Mouse (Mus musculus) lung, postnatal 25 days (tissue): ENCODE data around the gene Dus2.

ENCODE experiments used
- DNase-seq: peaks from one replicate; pipeline ENCODE4 v3.0.0; 2022; ENCODE audit warnings: low spot score

The Dus2 gene

DNA sequence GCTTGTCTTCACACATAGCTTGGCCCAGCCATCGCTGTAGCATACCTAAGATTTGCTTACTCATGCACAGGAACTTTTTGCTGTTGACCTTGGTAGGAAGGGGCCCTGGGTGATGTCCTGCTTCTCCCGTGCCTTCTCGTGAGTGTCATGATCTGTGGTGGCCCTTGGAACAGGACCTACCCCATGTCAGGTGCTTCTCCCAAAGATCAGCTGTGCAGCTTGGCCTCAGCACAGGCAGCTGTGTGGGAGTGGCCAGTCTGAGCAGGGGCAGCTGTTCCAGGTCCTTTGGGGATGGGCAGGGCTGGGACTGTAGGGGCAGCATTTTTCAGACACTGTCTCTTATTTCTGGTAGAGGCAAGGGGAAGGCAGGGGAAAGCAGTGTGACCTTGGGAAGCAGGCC is 53.0 kb downstream of the Dus2 start:
- DNase-seq: no peak

GRCm38 (mm10) chr8:106046872-106047559 is 55.9 kb downstream of the Dus2 start:
- DNase-seq: no peak

DNA sequence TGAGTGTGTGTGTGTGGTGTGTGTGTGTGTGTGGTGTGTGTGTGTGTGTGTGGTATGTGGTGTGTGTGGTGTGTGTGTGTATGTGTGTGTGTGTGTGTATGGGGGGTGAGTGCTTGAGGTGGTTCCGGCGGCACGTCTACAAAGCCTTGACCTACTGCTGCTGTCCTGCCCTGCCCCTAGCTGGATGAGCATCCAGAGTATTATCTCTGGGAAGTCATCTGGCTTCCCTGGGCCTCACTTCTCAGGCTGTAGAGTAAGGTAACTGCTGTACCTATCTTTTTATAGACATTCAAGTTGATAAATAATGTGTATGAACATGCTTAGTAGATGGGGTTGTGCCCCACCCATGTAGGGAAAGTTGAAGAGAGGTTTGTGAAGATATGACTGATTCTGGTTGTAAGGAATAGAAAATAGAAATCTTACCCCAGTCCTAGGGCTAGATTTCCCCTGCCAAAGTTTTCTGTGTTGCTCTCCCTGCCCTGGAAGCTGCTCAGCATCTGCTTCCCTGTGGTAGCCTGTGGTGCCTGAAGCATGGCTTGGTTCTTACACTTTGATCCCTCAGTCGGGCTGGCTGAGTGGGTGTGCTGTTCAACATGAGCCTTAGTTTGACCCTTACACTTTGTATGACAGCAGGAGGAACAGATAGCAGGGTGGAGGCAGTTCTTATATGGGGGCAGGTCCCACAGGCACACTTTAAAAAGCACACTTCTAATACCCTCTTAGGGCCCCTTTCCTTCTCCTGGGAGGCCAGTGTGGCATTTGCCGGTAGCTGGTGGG is 56.9 kb downstream of the Dus2 start:
- no peak for DNase-seq

- DNase-seq: no peak
These were observed 58.7 kb downstream of the Dus2 start for GRCm38 (mm10) chr8:106049840-106050239.

DNA sequence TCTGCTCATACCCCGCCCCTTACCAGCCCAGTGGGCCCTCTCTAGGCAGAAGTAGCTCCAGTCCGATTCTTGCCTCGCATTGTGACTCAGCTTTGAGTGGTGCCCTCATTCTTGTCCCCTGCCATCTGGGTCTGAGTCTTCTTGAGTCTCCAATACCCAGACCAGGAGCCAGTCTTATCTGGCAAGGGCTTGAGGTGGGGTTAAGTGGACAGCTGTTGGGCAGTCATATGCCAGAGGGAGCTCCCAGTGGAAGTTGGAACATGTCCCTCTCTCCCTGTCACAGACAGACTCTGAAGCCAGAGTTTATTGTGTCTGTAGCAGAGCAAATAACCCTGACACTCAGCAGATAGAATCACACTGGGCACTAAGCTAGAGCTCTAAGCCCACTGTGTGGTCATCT is 59.9 kb downstream of the Dus2 start:
- no peak for DNase-seq

DNA sequence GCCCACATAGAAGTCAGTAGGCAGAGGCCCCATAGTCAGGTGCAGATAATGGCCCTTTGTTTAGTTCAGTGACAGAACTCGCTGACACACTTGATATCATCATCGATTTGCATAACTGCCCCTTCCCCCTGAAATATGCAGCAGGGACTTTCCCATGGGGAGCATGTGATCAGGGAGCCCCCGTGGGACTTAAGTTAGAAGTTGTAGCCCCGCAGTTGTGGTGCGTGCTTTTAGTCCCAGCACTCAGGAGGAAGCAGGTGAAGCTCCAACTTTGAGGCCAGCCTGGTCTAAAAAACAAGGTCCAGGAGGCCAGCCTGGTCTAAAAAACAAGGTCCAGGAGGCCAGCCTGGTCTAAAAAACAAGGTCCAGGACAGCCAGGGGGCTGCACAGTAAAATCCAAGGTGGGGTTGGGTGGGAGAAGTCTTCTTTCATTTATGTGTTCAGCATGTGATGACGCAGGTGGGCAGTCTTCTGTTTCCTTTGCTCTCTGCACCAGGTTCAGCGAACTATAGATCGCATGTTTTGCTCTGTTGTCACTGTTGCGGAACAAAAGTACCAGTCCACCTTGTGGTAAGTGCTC is 61.5 kb downstream of the Dus2 start:
- DNase-seq: peak; percentile 55

- DNase-seq: peak; percentile 85
These were observed 63.2 kb downstream of the Dus2 start for GRCm38 (mm10) chr8:106054190-106054811.

GRCm38 (mm10) chr8:106055038-106055437 is 63.9 kb downstream of the Dus2 start:
- DNase-seq: no peak

DNA sequence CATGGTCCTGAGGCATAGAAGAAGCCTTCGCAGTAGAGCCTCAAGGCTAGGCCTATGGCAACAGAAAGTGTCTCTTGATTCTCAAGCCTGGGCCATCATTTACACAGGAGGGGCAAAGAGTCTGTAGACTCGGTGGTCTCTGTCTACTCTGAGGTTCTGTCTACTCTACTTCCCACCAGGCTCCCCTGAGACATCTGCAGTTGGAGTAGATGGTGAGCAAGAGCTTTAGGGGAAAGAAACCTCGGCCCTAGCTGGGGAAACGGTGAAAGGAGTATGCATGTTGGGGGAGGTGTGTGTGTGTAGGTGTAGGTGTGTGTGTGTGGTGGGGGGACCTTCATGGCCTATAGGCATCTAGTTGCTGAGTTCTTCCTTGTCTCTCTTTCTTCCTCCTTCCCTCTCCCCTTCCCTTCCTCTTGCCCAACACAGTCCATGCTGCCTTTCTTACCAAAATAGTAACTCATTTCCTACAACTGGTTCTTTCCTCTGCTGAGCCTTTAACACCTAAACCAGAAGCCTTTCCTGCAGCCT is 65.4 kb downstream of the Dus2 start:
- no peak for DNase-seq

- peak; percentile 99 for DNase-seq
These were observed 67.8 kb downstream of the Dus2 start, which contains the start of gene Nfatc3 for GRCm38 (mm10) chr8:106058731-106059612. Gene Nfatc3, plus strand, starts transcription at chr8:106058840.

- peak; percentile 42 for DNase-seq
These were observed 68.7 kb downstream of the Dus2 start for GRCm38 (mm10) chr8:106059613-106060371.

DNA sequence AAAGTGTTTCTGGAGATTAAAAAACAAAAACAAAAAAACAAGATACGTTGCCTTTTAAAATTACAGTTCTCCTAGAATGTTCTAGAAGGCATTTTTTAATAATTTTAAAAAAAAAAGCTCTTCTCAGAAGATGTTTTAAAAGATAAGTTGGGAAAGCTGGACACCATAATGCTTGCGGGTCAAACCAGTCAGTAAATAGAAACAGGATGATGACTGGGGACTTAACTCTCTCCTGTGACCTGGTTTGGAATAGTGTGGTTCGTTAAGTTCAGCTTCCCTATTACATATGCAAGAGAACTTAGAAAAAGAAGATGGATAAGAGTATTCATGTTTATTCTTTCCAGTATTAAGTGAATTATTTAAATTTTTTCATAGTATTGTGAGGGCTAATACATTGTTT is 69.4 kb downstream of the Dus2 start:
- DNase-seq: no peak

GRCm38 (mm10) chr8:106061686-106062085 is 70.5 kb downstream of the Dus2 start:
- no peak for DNase-seq

DNA sequence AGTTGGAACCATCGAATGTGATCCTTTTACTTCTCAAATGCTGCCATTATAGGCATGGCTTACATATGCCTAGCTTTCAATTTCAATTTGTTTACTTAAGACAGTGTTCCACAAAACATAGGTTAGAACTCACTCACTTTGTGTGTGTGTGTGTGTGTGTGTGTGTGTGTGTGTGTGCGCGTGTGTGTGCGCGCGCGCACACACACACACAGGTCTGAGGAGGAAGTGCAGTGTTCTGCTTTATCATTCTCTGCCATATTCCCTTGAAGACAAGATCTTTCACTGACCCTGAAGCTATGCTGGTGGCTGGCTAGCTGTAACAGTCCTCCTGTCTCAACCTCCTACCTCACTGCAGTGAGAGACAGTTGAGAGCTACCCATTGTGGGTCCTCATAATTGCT is 71.9 kb downstream of the Dus2 start:
- DNase-seq: no peak

GRCm38 (mm10) chr8:106066721-106067120 is 75.6 kb downstream of the Dus2 start:
- no peak for DNase-seq

DNA sequence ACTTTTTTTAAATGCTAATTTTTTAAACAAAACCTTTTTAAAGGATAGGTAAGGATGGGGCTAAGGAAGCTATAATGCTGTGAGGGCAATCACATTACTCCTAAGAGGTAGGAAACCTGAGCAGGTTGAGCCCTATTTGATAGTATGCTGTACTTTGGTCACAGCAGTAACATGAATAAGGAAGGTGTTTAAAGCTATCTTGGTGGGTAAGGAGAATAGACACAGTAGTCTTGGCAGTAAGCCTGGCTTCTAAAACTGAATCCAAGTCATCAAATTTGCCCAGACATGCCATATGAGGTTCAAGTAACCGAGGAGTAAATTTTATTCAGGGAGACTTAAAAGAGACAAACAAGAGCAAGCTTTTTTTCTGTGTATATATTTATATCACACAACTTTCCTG is 78.4 kb downstream of the Dus2 start:
- no peak for DNase-seq

DNA sequence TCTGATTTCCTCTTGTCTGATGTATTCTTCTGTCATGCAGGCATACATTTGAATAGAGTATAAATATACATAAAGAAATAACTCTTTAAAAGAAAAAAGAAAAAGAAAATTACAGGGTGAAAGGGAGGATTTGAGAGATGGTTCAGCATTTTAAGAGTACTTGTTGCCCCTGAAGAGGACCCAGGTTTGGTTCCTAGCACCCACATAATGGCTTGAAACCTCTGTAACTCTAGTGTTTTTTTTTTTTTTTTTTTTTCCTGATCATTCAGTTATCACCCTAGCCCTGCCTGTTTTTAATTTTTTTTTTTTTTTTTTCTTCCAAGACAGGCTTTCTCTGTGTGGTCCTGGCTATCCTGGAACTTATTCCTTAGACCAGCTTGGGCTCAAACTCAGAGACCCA is 81.0 kb downstream of the Dus2 start:
- DNase-seq: no peak

DNA sequence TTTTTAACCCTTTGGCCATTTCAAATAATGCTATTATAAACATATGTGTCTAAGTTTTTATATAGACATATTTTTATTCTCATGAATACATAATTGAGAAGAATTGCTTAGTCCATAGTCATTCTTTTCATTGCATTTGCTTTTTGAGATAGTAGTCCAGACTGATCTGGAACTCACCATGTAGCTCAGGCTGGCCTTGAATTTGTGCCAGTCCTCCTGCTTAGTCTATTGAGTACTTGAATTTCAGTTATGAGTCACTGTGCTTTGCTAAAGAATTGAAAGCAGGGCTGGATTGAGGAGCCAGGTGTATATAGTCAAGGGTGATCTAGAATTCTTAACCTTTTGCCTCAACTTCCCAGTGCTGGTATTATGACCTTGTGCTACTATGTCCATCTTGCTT is 83.1 kb downstream of the Dus2 start:
- no peak for DNase-seq

- no peak for DNase-seq
These were observed 83.5 kb downstream of the Dus2 start for GRCm38 (mm10) chr8:106074659-106075058.

GRCm38 (mm10) chr8:106075161-106075862 is 84.2 kb downstream of the Dus2 start:
- peak; percentile 33 for DNase-seq
